Mouse (Mus musculus): ENCODE data around the gene Gas2l2.

DNA sequence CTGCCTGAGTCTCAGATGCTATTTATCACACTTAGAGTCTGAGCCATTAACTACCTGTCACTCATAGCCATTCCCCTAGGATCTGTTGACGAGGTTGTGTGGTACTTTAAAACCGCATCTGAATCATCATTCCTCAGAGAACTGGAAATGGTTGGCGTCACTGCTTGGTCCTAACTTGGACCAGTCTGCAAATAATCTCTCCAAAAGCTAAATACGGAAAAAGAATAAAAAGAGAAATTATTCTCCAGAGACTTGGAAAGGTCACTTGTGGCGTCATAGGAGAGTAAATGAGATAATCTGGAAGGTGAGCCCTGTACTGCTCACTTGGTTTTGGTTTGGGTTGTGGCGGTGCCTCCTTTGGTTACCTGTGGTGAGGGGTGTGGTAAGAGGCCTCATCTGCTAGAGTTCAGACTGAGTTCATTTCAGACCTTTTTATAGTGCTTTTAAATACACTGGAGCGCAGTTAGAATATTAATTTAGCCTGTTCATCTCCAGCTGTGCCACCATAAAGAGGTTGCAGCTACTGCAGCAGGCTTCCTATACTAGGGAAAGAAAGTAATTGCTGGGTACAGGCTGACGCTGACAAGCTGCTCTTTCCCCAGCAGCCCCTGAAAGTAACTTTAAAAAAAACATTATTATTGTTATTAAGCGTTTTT, 46.3 kb downstream of the Gas2l2 start:
- TF ChIP-seq HCFC1 (IDR thresholded peaks at IDR 0.05; ENCODE audit: borderline replicate concordance, insufficient read depth, low read length) (no peak), ZNF384 (IDR thresholded peaks at IDR 0.05; ENCODE audit: low read depth, low read length) (no peak), CHD2 (IDR thresholded peaks at IDR 0.05; ENCODE audit: low read depth, low read length) (no peak), MAFK (IDR thresholded peaks at IDR 0.05; ENCODE audit: insufficient read depth, low read depth, low read length) (no peak), ZC3H11A (IDR thresholded peaks at IDR 0.05; ENCODE audit: borderline replicate concordance, low read depth, low read length) (no peak)

Measured in ES-E14 (cell line).